Mouse (Mus musculus) heart, adult 2 months (tissue): ENCODE data around the gene Uox.

Source experiments
- EP300 ChIP-seq: fragments of 200-500 bp; IDR thresholded peaks from 2 replicates; pipeline ENCODE4 v1.6.1; 2011; ENCODE audit warnings: low read depth, low read length, control low read depth; ENCODE audit not compliant: insufficient read depth
- POLR2A ChIP-seq: fragments of 200-500 bp; IDR thresholded peaks from 2 replicates; pipeline ENCODE4 v1.6.1; 2011; ENCODE audit warnings: mild to moderate bottlenecking, low read depth, low read length, control low read depth; ENCODE audit not compliant: insufficient read depth

GRCm38 (mm10) chr3:146675101-146675500 lies 104.9 kb downstream of the Uox start:
- TF ChIP-seq EP300 (no peak), POLR2A (no peak)
